Mouse (Mus musculus): ENCODE results near the gene Dnajc16.

Dnajc16 gene

DNA sequence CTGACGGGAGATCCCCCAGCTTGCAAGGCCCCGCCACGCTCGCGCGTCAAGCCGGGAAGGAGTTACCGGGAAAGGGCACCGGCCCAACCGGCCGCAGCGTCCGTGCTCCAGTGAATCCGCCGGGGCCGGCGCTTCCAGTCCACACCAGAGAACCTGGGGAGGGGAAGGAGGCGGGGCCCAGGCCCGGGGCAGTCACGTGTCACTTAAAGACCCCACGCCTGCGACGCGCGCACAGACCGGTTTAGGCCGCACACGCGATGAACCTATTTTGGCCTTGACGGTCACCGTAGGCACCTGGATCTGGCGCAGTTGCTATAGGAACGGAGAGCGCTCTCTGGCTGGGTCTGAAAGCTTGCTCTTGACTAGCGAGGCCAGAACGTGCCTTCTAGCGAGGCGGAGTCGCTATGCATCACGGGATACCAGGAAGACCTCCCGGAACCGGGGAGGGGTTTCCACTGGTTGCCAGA lies at the start of gene Dnajc16:
Gene Dnajc16, minus strand, starts transcription at position 408 of the 467 bp plus-strand sequence.
- DNase-seq: peak; percentile 96

DNA sequence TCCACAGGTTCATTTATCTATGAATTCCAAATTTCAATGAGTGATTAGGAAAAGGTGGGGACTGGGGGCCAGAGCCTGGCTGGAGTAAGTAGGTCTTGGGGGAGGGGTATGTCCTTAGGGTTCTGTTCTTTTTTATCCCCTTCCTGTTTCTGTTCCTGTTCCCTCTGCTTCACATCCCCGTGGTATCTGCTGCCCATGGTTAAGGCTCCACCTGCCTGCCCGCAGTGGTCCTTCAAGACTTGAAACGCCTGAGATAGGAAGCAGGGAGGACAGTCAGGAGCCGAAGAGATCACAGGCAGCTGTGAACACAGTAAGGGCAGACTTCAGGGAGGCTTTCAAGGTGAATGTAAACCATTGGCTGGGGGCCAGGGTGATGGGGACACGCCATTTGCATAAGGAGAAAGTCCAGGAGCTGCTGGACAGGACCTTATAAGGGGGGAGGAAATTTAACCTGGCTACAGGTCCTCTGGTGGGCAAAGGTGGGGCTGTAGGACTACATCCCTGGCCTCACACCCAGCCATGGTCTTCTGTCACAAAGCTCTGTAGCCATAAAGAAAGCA lies 43.9 kb upstream of the Dnajc16 start:
- no peak for DNase-seq

DNA sequence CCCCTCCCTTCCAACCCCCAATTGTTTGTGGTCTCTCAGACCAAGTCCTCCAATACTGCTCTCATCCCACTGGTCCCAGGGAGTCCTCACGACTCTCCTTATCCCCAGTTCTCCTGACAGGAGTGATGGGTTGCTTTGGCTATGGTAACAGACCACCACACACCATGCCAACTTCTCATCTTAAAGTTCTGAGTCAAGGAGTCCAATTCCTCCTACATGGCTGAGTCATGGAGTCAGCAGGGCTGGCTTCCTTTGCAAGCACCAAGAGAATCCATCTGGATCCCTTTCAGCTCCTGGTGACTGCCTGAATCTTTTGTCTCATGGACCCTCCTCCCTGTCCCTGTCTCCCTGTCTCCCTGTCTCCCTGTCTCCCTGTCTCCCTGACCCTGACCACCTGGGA lies 43.2 kb upstream of the Dnajc16 start:
- DNase-seq: no peak

DNA sequence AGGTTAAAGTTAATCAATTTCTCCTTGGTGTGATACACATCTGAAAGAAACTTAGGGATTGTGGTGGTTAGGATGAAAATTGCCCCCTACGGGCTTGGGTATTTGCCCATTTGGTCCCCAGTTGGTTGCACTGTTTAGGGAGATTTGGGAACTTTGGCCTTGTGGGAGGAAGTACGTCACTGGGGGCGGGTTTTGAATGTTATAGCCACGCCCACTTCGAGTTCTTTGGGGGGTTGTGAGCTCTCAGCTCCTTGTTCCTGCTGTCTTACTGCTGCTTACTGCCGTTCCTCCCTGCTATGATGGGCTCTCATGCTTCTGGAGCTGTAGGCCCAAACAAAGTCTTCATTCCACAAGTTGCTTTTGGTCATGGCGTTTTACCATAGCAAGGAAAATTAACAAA lies 40.6 kb upstream of the Dnajc16 start:
- no peak for DNase-seq

DNA sequence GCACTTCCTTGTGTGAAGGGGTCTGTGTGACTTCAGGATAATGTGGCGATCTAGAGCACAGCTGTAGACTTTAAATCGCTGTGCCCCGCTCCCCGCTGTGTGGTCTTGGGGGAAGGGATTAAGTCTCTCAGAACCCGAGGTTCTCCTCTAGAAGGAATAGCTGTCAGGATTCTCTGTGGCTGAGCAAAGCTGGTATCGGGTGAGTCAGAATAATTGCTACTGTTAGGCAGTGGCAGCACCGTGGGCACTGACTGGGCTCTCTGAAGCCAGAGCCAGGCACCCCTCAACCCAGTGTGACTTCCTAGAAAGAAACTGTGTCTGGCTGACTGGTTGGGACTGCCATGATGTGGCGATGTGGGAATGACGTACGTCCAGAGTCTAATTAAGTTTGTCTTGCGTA lies 39.6 kb upstream of the Dnajc16 start:
- DNase-seq: no peak

DNA sequence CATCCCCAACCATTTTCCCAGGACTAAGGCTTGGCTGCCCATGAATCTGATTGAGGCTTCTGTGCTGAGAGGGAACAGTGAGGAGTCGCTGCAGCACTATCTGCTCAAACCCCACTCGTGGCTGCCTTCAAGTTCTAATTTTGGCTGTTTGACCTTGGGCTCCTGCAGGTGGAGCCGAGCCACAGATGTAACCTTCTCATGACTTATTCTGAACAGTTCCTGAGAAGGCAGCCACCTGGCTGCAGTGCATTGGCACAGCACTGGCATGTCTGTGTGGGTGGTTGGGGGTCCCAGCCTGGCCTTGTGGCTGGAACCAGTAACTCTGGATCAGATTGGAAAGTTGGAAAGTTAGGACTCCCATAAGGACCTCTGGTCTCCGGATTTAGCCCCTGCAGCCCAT lies 37.4 kb upstream of the Dnajc16 start:
- no peak for DNase-seq

DNA sequence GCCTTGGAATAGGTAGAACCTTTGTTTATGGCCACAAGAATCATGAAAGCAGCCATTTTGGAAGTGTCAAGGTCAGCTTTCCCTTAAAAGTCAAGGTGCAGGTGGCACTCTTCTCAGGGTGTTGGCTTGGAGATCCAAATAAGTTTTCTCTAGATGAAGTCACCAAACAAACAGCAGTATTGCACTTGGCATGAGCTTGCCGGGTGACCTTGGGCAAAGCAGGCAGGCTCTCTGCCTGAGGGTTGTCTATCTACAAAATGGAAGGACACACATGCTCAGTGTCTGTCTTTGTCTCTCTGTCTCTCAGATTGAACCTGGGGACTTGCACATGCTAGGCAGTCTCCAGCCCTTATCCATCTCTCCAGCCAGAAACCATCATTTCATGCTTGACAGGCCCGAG lies 36.7 kb upstream of the Dnajc16 start:
- DNase-seq: no peak

DNA sequence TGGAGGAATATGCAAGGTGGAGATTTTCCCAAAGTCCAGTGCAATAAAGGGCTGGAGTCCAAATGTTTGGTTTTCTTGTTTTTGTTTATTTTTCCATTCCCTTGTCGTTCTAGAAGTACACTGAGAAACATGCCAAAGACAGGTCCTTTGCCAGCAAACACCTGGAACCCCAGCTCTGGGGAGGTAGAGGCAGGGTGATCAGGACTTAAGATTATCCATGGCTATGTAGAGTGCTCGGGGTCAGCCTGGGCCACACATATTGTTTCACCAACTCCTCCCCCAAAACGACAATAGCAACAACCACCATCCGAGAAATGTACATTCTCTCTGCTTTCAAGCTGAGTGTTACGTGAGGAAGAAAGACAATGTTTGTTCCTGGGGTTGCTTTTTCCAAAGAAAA lies 35.3 kb upstream of the Dnajc16 start, which contains the start of gene Cela2a:
Gene Cela2a, minus strand, starts transcription at position 101 of the 400 bp plus-strand sequence.
- no peak for DNase-seq

DNA sequence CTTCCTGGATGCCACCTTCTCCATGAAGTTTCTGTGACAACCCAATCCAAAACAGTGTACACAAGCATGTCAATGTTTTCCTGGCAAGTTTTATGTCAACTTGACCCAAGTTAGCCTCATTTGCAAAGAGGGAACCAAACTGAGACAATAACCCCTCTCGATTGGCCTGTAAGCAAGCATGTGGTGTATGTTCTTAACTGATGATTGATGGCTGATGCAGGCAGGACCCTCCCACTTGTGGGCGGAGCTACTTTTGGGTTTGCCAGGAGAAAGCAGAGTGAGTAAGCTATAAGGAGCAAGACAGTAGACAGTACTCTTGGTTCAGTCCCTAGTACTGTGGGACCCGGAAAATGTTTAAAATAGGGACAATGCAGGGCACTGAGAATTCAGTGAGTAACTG lies 32.2 kb upstream of the Dnajc16 start:
- DNase-seq: no peak

DNA sequence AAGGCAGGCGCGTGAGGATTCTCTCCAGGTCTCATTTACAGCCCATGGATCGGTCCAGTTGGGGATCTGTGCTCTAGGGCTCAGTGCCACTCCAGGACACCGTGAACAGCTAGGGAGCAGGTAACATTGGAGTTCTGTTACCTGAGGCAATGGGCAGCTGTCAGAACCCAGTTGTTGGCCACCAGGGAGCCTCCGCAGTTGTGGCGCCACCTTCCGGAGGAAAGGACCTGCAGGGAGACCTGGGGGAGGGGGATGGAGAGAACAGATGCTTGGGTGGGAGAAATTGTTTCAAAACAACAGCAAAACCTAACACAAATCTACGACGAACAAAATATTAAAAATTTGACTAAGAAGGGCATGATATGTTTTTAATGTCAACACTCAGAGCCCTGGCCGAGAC lies 31.4 kb upstream of the Dnajc16 start:
- DNase-seq: no peak

DNA sequence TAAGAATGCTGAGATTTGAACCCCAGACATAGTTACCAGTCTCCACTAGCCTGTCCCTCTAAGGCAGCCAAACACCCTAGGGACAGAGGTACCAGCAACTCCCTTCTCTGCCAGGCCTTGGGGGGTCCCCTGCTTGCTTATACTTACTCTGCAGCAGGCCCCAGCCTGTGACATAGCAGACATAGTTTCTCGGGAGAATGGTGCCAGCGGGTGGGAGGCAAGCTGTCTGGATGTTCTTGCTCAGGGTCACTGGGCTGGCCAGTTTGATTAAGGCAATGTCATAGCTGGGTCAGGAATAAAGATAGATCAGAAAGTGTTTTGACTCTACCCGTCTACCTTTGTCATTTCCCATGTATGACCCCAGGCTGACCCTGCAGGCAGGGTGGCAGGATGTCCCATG lies 30.4 kb upstream of the Dnajc16 start:
- DNase-seq: no peak

DNA sequence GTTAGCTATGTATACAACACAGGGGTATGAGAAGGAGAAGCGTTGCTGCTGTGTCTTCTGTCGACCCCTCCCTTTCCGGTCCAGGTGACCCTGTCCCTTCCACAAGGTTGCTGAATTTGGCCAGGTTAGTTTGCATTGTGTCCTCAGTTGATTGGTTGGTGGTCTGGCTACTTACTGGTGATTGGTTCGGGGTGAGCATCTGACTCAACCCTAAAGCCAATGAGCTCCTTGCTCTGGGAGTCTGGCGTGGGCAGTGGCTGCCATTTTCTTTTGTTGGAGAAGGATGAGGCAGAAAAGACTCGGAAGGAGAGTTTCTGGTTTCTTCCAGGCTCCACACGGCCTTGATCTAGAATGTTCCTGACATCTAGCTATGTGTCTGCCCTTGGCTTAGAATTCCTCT lies 28.6 kb upstream of the Dnajc16 start:
- DNase-seq: no peak

DNA sequence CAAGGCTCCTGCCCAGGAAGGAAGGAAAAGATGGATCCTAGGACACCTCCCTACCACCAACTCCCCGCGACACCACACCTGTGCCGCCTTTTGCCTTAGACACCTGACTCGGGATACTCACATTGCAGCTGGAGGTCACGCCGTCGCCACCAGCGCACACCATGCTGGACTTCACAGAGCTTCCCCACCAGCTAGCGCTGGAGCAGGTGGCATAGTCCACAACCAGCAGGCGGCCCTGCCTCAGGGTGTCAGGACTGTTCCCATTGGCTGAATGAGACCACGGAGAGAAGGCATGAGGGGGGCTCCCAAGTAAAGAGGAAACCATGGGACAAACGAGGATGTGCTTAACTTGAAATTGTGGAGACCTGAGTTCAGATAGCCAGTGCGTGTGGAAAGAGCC lies 28.1 kb upstream of the Dnajc16 start:
- no peak for DNase-seq

DNA sequence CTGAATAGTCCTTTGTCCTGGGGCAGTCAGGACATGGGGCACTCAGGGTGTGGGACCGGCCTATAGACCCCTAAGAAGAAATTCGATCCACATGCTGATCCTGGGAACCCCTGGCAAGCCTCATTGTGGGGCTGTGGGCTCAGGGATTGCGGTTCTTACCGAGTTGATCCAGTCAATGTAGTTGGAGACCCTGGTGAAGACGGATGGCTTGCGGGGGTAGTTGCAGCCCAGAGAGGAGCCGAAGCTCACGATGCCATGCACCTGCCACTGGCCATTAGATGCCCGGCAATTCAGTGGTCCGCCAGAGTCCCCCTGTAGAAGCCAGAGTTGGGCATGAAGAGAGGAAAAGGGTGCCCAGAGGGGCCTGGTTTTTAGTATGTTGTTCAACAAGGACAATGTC lies 27.0 kb upstream of the Dnajc16 start:
- DNase-seq: no peak

DNA sequence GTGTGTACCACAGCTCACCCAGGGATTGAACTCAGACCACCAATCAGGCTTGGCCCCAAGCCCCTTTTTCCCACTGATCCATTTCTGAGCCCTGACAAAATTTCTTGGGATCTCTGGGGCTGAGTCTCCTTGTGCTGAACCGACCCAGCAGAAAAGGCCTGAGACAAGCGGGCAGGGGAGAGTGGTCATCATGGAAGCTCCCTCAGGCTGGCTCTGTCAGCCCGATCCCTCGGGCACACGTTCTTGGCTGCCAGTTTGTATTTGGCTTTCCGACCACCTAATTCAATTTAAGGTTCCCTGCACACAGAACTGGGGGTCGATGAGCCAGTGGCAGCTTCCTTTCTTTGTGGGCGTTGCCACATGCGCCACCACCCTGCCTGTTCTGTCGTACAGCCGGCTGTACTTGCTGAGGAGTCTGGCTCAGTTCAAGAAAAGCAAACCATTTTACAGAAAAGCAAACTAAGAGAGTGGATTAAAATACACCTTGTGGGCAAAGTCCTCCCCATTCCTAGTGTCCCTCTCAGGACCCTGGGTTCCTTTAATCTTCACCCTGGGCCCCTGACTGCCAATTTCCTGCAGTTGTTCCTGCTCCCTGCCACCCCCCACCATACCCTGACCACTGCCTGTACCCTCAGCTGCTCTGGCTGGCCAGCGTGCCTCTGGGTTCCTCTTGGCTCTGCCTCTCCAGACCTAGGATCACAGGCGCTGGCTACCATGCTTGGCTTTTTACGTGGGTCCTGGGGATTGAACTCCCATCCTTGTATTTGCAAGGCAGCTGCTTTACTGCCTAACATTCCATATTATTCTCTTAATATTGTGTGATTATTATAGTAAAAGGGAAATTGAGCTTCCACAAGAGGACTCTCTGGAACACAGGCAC lies 26.3 kb upstream of the Dnajc16 start:
- no peak for DNase-seq

DNA sequence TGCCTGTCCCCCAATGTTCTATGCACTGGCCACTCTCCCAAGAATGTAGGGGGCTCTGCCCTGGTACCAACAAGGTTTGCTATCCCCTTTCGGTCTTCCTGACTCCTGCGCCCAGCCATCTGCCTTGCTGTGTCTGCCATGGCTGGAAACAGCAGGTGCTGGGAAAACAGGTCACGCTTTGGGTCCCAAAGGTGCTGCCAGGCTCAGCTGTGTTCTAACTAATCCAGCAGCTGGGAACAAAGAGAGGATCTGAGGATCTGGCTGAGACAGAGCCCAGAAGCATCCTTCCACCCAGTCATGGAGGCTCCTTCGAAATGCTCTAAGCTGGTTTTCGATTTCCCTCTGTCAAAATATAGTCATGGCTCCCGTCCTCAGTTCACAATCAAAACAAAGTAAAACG lies 25.5 kb upstream of the Dnajc16 start:
- no peak for DNase-seq

DNA sequence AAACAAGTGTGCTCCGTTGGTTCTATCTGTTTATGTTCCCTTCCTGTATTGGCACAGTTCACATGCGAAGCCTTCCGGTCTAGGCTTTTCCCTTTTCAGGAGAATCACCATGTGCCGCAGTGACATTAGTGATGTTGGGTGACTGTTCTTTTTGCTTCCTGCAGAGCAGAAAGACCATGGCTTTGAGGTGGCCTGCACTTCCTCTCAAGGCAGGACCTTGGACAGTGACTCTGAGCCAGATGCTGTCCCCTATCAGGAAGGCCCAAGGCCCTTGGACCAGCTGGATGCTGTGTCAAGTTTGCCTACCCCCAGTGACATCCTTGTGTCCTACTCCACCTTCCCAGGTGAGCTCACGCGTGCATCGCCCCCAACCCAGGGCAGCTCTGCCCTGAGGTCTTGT lies 20.6 kb upstream of the Dnajc16 start:
- no peak for DNase-seq

DNA sequence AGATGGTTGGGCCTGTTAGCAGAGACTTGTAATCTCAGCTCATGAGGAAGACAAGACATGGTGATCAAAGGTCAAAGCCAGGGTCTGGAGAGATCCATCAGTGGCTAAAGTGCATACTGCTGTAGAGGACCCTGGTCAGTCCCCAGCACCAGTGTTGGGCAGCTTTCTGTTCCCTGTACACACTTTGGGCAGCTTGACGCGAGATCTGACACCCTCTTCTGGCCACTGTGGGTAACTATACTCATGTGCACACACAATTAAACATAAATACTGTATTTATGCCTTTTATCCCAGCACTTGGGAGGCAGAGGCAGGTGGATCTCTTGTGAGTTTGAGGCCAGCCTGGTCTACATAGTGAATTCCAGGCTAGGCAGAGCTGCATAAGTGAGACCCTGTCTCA lies 20.2 kb upstream of the Dnajc16 start:
- no peak for DNase-seq

DNA sequence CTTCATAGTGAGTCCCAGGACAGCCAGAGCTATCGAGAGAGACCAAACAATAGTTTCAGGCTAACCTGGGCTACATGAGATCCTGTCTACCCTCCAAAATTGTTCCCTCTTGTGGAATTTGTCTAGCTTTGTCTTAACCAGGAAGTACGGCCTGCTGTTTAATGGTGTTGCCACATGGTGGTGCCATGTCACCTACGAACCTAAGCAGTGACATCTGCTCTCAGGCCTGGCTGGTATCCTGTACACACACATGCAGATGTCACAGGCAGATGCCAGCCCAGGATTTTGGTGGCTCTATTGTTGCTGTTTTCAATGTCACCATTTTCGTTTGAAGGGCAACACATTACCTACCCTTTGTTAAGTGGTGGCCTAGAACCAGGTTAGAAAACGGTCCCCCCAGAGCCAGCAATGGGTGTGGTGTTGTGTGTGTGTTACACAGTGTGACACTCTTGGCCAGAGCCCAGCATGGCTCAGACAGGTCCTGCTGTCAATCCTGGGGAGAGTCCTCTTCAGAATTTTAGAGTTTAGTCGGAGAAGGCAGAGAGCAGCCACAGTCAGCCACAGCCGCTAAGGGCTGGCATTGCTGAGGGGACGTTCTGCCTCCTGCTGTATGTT lies 19.2 kb upstream of the Dnajc16 start:
- DNase-seq: no peak

DNA sequence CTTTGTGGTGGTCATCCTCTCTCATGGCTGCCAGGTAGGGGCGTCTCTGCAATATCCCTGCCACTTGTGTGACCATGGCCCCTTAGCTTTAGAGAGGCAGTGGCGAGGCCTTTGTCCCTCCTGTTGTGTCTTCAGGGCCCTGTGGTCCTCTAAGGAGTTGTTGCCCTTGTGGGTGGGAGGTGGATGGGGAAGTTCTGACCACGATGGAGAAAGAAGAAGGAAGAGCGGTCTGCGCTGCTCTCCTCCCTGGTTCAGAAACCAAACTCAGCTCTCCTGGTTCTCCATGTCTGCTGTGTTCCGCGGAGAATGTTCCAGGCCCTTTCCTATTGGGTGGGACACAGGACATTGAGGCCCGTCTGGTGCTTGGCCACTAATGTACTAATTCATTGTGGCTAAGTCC lies 15.2 kb upstream of the Dnajc16 start:
- no peak for DNase-seq

DNA sequence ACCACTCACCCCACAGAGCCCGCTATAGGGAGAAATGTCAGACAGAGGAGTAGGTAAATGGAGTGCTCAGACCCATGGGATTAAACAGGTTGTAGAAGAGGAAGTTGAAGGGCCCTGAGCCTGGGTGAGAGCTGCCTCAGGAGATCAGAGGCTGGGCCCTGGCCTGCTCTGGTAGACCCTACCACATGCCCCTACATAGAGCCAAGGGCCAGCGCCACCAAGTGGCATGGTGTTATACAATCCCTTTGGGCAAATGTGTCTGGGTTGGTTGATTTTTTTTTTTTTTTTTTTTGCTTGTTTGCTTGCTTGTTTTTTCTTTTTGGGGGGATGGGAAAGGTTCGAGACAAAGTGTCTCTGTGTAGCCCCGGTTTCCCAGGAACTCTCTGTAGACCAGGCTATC lies 13.4 kb upstream of the Dnajc16 start:
- DNase-seq: no peak

DNA sequence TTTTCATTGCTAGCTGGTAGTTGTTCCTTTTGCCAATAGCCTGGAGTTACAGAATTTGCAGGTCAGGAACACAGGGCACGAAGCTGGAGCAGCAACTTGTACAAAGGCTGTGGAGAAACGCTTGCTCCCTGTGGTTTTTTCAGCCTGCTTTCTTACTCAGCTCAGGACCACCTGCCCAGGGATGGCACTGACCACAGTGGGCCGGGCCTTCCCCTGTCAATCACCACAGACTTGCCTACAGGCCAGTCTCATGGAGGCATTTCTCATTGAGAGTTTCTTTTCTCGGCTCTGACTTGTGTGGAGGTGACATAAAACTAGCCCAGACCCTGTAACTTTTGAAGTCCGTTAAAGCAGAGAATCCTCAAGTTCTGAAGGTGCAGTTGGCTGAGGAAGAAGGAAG lies 6.8 kb upstream of the Dnajc16 start:
- DNase-seq: no peak

DNA sequence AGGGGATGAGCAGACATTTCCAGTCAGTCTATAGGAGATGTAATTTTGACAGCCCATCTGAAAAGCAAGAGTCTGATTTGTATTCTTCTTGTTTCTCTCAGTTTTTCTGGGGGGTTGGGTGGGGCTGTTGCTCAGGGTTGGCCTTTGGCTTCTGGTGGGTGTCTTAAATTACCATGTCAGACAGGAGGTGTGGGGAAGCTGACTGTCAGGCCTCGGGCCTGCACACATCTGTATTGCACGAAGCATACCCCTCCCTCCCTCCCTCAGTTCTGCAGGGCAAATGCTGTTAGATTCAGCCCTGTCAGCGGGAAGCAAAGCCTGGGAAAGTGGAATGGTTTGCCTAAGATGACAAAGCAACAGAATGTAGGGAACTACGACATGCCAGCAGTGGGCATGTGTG lies 6.2 kb upstream of the Dnajc16 start:
- DNase-seq: no peak

DNA sequence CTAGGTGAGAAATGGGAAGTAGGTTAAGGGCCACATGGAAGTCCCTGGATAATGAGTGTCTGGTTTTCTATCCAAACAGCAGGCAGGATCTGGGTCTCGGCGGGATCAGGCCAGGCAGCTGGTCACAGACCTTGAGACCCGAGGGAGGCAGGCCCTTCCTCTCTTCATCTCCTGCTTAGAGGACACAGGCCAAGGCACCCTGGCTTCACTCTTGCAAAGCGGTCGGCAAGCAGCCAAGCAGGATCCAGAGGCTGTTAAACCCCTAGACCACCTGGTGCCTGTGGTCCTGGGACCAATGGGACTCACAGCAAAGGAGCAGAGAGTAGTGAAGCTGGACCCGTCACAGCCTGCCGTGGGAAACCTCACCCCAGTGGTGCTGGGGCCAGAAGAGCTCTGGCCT lies 5.6 kb upstream of the Dnajc16 start:
- no peak for DNase-seq
